Mouse (Mus musculus) limb, embryonic 14.5 days (tissue): Measurements from ENCODE around the gene Tbc1d10b. TPM values are rescaled to one million over a fixed set of nuclear protein-coding genes. Genes with fewer than 3 reads are reported as not detected.

ENCODE experiments used
- ATAC-seq: fragments of 200-750 bp; cut with Nextera tagmentation; 2 replicates; pipeline ENCODE4 v1.8.0; 2017; ENCODE audit warnings: low read depth, moderate number of reproducible peaks, moderate TSS enrichment; ENCODE audit not compliant: low FRiP score
- DNase-seq: peaks from one replicate; pipeline ENCODE4 v3.0.0-alpha.2; 2015; ENCODE audit warnings: low spot score
- H3K27ac ChIP-seq: fragments of 300-500 bp; sonication (generic); replicated peaks from 2 replicates; pipeline ENCODE4 v1.5.1; 2014; ENCODE audit warnings: low read depth, mild to moderate bottlenecking, low read length, moderate library complexity, mixed read lengths
- H3K27me3 ChIP-seq: fragments of 300-500 bp; sonication (generic); 2 replicates; pipeline ENCODE4 v1.6.1; 2014; ENCODE audit warnings: low read length, mixed read lengths; ENCODE audit not compliant: control insufficient read depth, insufficient read depth
- H3K36me3 ChIP-seq: fragments of 300-500 bp; sonication (generic); 2 replicates; pipeline ENCODE4 v1.6.1; 2014; ENCODE audit warnings: mild to moderate bottlenecking, low read length, moderate library complexity, mixed read lengths; ENCODE audit not compliant: control insufficient read depth, insufficient read depth
- H3K4me1 ChIP-seq: fragments of 300-500 bp; sonication (generic); 2 replicates; pipeline ENCODE4 v1.6.1; 2014; ENCODE audit warnings: antibody characterized with exemption, low read length, mixed read lengths; ENCODE audit not compliant: control insufficient read depth, insufficient read depth
- H3K4me2 ChIP-seq: fragments of 300-500 bp; sonication (generic); replicated peaks from 2 replicates; pipeline ENCODE4 v1.6.1; 2014; ENCODE audit warnings: low read depth, mild to moderate bottlenecking, low read length, moderate library complexity; ENCODE audit not compliant: severe bottlenecking
- H3K4me3 ChIP-seq: fragments of 300-500 bp; sonication (generic); replicated peaks from 2 replicates; pipeline ENCODE4 v1.5.1; 2014; ENCODE audit warnings: low read length
- H3K9ac ChIP-seq: fragments of 300-500 bp; sonication (generic); 2 replicates; pipeline ENCODE4 v1.6.1; 2014; ENCODE audit warnings: mild to moderate bottlenecking, low read depth, low read length, moderate library complexity; ENCODE audit not compliant: severe bottlenecking
- H3K9me3 ChIP-seq: fragments of 300-500 bp; sonication (generic); 2 replicates; pipeline ENCODE4 v1.6.1; 2016; ENCODE audit warnings: low read length; ENCODE audit not compliant: control insufficient read depth
- POLR2A ChIP-seq: fragments of 200-500 bp; IDR thresholded peaks from 2 replicates; pipeline ENCODE4 v1.8.0; 2012; ENCODE audit warnings: inconsistent platforms, mild to moderate bottlenecking, moderate library complexity, borderline replicate concordance; ENCODE audit not compliant: insufficient read depth, insufficient read length; ENCODE audit errors: extremely low read depth
- WGBS: fragments of 180-500 bp; shearing (Covaris S2); extraction: QIAGEN DNeasy Blood & Tissue Kit; methylation state at CpG from one replicate; pipeline ENCODE4 v1.1.7; 2014; 5-methylcytosine and 5-hydroxymethylcytosine counted together
- polyA plus RNA-seq, 2 experiments: library from polyadenylated mRNA; depleted of rRNA in 1 of 2; stranded (reverse) in 1 of 2; unstranded in 1 of 2; fragments of >200 nt; fragmentation: Nextera tagmentation in 1 of 2; extraction: Ambion mirVana in 1 of 2; gene quantifications; 2 replicates each; pipeline versions ENCODE4 v1.2.1 to v1.2.3; 2012 to 2014

The Tbc1d10b gene
- polyA plus RNA-seq, 2 experiments: 27.1 to 46.8 TPM

GRCm38 (mm10) chr7:127243361-127243867 is 35.1 kb upstream of the Tbc1d10b start:
- no peaks in the 10 kb centered on the region for H3K27me3 ChIP-seq
- peak overlapping the region; percentile 87 for H3K4me3 ChIP-seq
- H3K4me2 ChIP-seq: peak overlapping the region; percentile 62
- TF ChIP-seq POLR2A: no peak
- ATAC-seq (no peak), DNase-seq (no peak)
- H3K27ac ChIP-seq: peak overlapping the region; percentile 86
- peaks cover 28% of the 10 kb centered on the region for H3K36me3 ChIP-seq
- no peaks in the 10 kb centered on the region for H3K9me3 ChIP-seq
- H3K9ac ChIP-seq: peak overlapping the region; percentile 95; the same call in 1 of the 2 replicates
- WGBS: 37% methylated on average over 2 of the region's 2 CpGs
- peaks cover 16% of the 10 kb centered on the region for H3K4me1 ChIP-seq

GRCm38 (mm10) chr7:127234777-127235176 is 26.5 kb upstream of the Tbc1d10b start:
- H3K4me2 ChIP-seq: no peak overlapping the region
- WGBS: 84% methylated on average over 2 of the region's 2 CpGs

GRCm38 (mm10) chr7:127233765-127234164 is 25.5 kb upstream of the Tbc1d10b start:
- Histone ChIP-seq H3K27me3 (no peaks in the 10 kb centered on the region), H3K4me2 (peak overlapping the region; percentile 79), H3K9ac (peak overlapping the region; percentile 97), H3K9me3 (no peaks in the 10 kb centered on the region), H3K36me3 (peaks cover 62% of the 10 kb centered on the region), H3K4me1 (peaks cover 12% of the 10 kb centered on the region), H3K27ac (peak overlapping the region; percentile 96; the same call in 1 of the 2 replicates), H3K4me3 (peak overlapping the region; percentile 90)
- ATAC-seq (no peak), DNase-seq (no peak)
- TF ChIP-seq POLR2A: no peak
- 4% methylated on average over 9 of the region's 9 CpGs for whole genome bisulfite sequencing

More at GRCm38 (mm10) chr7:127234777-127235176, 26.5 kb upstream of the Tbc1d10b start:
- Histone ChIP-seq H3K4me3 (no peak overlapping the region), H3K27me3 (no peaks in the 10 kb centered on the region), H3K36me3 (peaks cover 55% of the 10 kb centered on the region), H3K9ac (no peak overlapping the region), H3K27ac (no peak overlapping the region), H3K9me3 (no peaks in the 10 kb centered on the region), H3K4me1 (peaks cover 12% of the 10 kb centered on the region)
- no peak for ATAC-seq
- no peak for DNase-seq
- TF ChIP-seq POLR2A: no peak

GRCm38 (mm10) chr7:127233368-127233749 is 25.1 kb upstream of the Tbc1d10b start:
- ATAC-seq: peak; percentile 8; the same call in 1 of the 2 replicates
- Histone ChIP-seq H3K4me3 (peak overlapping the region; percentile 90), H3K27ac (peak overlapping the region; percentile 96), H3K4me1 (peaks cover 12% of the 10 kb centered on the region), H3K4me2 (peak overlapping the region; percentile 79), H3K9me3 (no peaks in the 10 kb centered on the region), H3K27me3 (no peaks in the 10 kb centered on the region), H3K9ac (peak overlapping the region; percentile 97), H3K36me3 (peaks cover 58% of the 10 kb centered on the region)
- 0% methylated on average over 27 of the region's 27 CpGs for WGBS
- TF ChIP-seq POLR2A: no peak
- DNase-seq: no peak

- peak within 1 kb of the TSS; percentile 96 for H3K27ac ChIP-seq
- peak within 1 kb of the TSS; percentile 79 for H3K4me2 ChIP-seq
- H3K4me1 ChIP-seq: peaks cover 12% of the 10 kb centered on the region
- no peaks in the 10 kb centered on the region for H3K27me3 ChIP-seq
- peak within 1 kb of the TSS; percentile 90 for H3K4me3 ChIP-seq
- no peaks in the 10 kb centered on the region for H3K9me3 ChIP-seq
- DNase-seq (peak; percentile 84), ATAC-seq (peak; percentile 92)
- H3K9ac ChIP-seq: peak within 1 kb of the TSS; percentile 97
- TF ChIP-seq POLR2A: 0 out of 2 replicates have a peak, but pooled peaks have one; percentile 23
- WGBS: under 1% methylated on average over 51 of the region's 64 CpGs
- peaks cover 52% of the 10 kb centered on the region for H3K36me3 ChIP-seq
Measured at GRCm38 (mm10) chr7:127232622-127233367, 24.5 kb upstream of the Tbc1d10b start, which contains the start of the genes Zfp553 and Sept1. TSS of gene Zfp553 (plus strand) at chr7:127233061. TSS of gene Sept1 (minus strand) at chr7:127233130.
